Mouse (Mus musculus) midbrain, embryonic 16.5 days (tissue): ENCODE data around the gene Hist1h1d. TPM values are rescaled to one million over a fixed set of nuclear protein-coding genes. Genes with fewer than 3 reads are reported as not detected.
"Not testable (repeated sequence)": the region's sequence is repeated elsewhere in the genome, so short reads cannot be mapped to it uniquely, and the experiment has no call there.

Experiments used
- ATAC-seq: fragments of 200-750 bp; cut with Nextera tagmentation; 2 replicates; pipeline ENCODE4 v1.8.0; 2017; ENCODE audit warnings: moderate TSS enrichment
- H3K27ac ChIP-seq: fragments of 300-500 bp; sonication (generic); 2 replicates; pipeline ENCODE4 v1.5.1; 2014; ENCODE audit warnings: mild to moderate bottlenecking, low read length, mixed read lengths
- H3K27me3 ChIP-seq: fragments of 300-500 bp; sonication (generic); 2 replicates; pipeline ENCODE4 v1.6.1; 2014; ENCODE audit warnings: low read depth, low read length, mixed read lengths; ENCODE audit not compliant: control insufficient read depth, insufficient read depth
- H3K36me3 ChIP-seq: fragments of 300-500 bp; sonication (generic); 2 replicates; pipeline ENCODE4 v1.6.1; 2014; ENCODE audit warnings: mild to moderate bottlenecking, low read length, moderate library complexity, mixed read lengths; ENCODE audit not compliant: control insufficient read depth, insufficient read depth
- H3K4me1 ChIP-seq: fragments of 300-500 bp; sonication (generic); 2 replicates; pipeline ENCODE4 v1.6.1; 2014; ENCODE audit warnings: mild to moderate bottlenecking, low read length, mixed read lengths; ENCODE audit not compliant: control insufficient read depth, insufficient read depth
- H3K4me2 ChIP-seq: fragments of 300-500 bp; sonication (generic); 2 replicates; pipeline ENCODE4 v1.6.1; 2014; ENCODE audit warnings: mild to moderate bottlenecking, low read length, mixed read lengths
- H3K4me3 ChIP-seq: fragments of 300-500 bp; sonication (generic); 2 replicates; pipeline ENCODE4 v1.5.1; 2014; ENCODE audit warnings: low read depth, mild to moderate bottlenecking, low read length, moderate library complexity, mixed read lengths
- H3K9ac ChIP-seq: fragments of 300-500 bp; sonication (generic); 2 replicates; pipeline ENCODE4 v1.6.1; 2014; ENCODE audit warnings: low read depth, low read length, mixed read lengths
- H3K9me3 ChIP-seq: fragments of 300-500 bp; sonication (generic); replicated peaks from 2 replicates; pipeline ENCODE4 v1.6.1; 2014; ENCODE audit warnings: mild to moderate bottlenecking, low read length, mixed read lengths; ENCODE audit not compliant: control insufficient read depth, poor library complexity, severe bottlenecking
- WGBS: fragments of 180-500 bp; shearing (Covaris S2); extraction: QIAGEN DNeasy Blood & Tissue Kit; methylation state at CpG from one replicate; pipeline ENCODE4 v1.1.7; 2014; 5-methylcytosine and 5-hydroxymethylcytosine counted together
- polyA plus RNA-seq: library from polyadenylated mRNA; unstranded; fragments of >200 nt; fragmentation: Nextera tagmentation; extraction: Ambion mirVana; gene quantifications from 2 replicates; pipeline ENCODE4 v1.2.1, GENCODE M21; 2015

Gene Hist1h1d
- polyA plus RNA-seq, 1 experiment from 2014 or later = not detected

- H3K9me3 ChIP-seq = no peaks in the 10 kb centered on the region
- H3K9ac ChIP-seq = no peak overlapping the region
- H3K4me3 ChIP-seq = no peak overlapping the region
- WGBS = 93% methylated on average over 3 of the region's 3 CpGs
- no peak overlapping the region for H3K4me2 ChIP-seq
- H3K36me3 ChIP-seq = no peaks in the 10 kb centered on the region
- ATAC-seq = no peak
- peaks cover 6% of the 10 kb centered on the region for H3K4me1 ChIP-seq
- H3K27ac ChIP-seq = no peak overlapping the region
- no peaks in the 10 kb centered on the region for H3K27me3 ChIP-seq
These were observed 11.6 kb upstream of the Hist1h1d start for GRCm38 (mm10) chr13:23541497-23541896.

- peak overlapping the region; percentile 49 for H3K9ac ChIP-seq
- H3K4me2 ChIP-seq = peak overlapping the region; percentile 83
- not testable (repeated sequence) for H3K27me3 ChIP-seq, H3K36me3 ChIP-seq, H3K4me1 ChIP-seq, H3K9me3 ChIP-seq, ATAC-seq, H3K27ac ChIP-seq
- WGBS = 5% methylated on average over 3 of the region's 3 CpGs
- peak overlapping the region; percentile 44 for H3K4me3 ChIP-seq
These were observed 10.7 kb upstream of the Hist1h1d start for GRCm38 (mm10) chr13:23542225-23542980.

- H3K4me3 ChIP-seq = peak within 1 kb of the TSS; percentile 48
- peak within 1 kb of the TSS; percentile 75 for H3K27ac ChIP-seq
- not testable (repeated sequence) for H3K27me3 ChIP-seq, H3K36me3 ChIP-seq, H3K4me1 ChIP-seq, H3K9me3 ChIP-seq
- H3K4me2 ChIP-seq = peak within 1 kb of the TSS; percentile 83
- under 1% methylated on average over 27 of the region's 42 CpGs for WGBS
- peak within 1 kb of the TSS; percentile 49 for H3K9ac ChIP-seq
- ATAC-seq = peak; percentile 90
These were observed 10.0 kb upstream of the Hist1h1d start, which contains the start of gene Hist1h2bh for GRCm38 (mm10) chr13:23542999-23543607. Gene Hist1h2bh (minus strand): TSS chr13:23543392.

GRCm38 (mm10) chr13:23543965-23544786 lies 8.9 kb upstream of the Hist1h1d start, which contains the start of gene Hist1h3f:
Gene Hist1h3f (plus strand): TSS chr13:23544052.
- ATAC-seq = peak; percentile 96
- H3K4me1 ChIP-seq = peaks cover 6% of the 10 kb centered on the region
- H3K27me3 ChIP-seq = no peaks in the 10 kb centered on the region
- H3K9ac ChIP-seq = peak within 1 kb of the TSS; percentile 65
- peak within 1 kb of the TSS; percentile 88 for H3K27ac ChIP-seq
- H3K9me3 ChIP-seq = no peaks in the 10 kb centered on the region
- no peaks in the 10 kb centered on the region for H3K36me3 ChIP-seq
- H3K4me2 ChIP-seq = peak within 1 kb of the TSS; percentile 83
- under 1% methylated on average over 19 of the region's 45 CpGs for WGBS
- H3K4me3 ChIP-seq = peak within 1 kb of the TSS; percentile 48

- peak overlapping the region; percentile 48 for H3K4me3 ChIP-seq
- not testable (repeated sequence) for H3K9ac ChIP-seq, H3K9me3 ChIP-seq, H3K4me1 ChIP-seq, H3K36me3 ChIP-seq, ATAC-seq, H3K27me3 ChIP-seq
- WGBS = 0% methylated on average over 11 of the region's 14 CpGs
- H3K27ac ChIP-seq = peak overlapping the region; percentile 88
- peak overlapping the region; percentile 46 for H3K4me2 ChIP-seq
These were observed 8.3 kb upstream of the Hist1h1d start for GRCm38 (mm10) chr13:23544787-23545120.

GRCm38 (mm10) chr13:23546694-23547093 lies 6.4 kb upstream of the Hist1h1d start:
- Histone ChIP-seq H3K27ac (no peak overlapping the region), H3K4me3 (no peak overlapping the region), H3K36me3 (no peaks in the 10 kb centered on the region), H3K4me2 (no peak overlapping the region), H3K9me3 (no peaks in the 10 kb centered on the region), H3K9ac (no peak overlapping the region), H3K4me1 (peaks cover 11% of the 10 kb centered on the region), H3K27me3 (no peaks in the 10 kb centered on the region)
- no peak for ATAC-seq
- 79% methylated on average over 5 of the region's 5 CpGs for WGBS

GRCm38 (mm10) chr13:23550761-23551145 lies 2.3 kb upstream of the Hist1h1d start:
- Histone ChIP-seq H3K4me2 (peak overlapping the region; percentile 67), H3K9ac (peak overlapping the region; percentile 55; the same call in 1 of the 2 replicates), H3K4me3 (peak overlapping the region; percentile 45), H3K36me3 (no peaks in the 10 kb centered on the region), H3K9me3 (no peaks in the 10 kb centered on the region), H3K27ac (peak overlapping the region; percentile 86), H3K4me1 (peaks cover 20% of the 10 kb centered on the region), H3K27me3 (no peaks in the 10 kb centered on the region)
- 6% methylated on average over 3 of the region's 3 CpGs for WGBS
- no peak for ATAC-seq

- H3K36me3 ChIP-seq, H3K27me3 ChIP-seq, H3K9me3 ChIP-seq: not testable (repeated sequence)
- H3K9ac ChIP-seq = peak within 1 kb of the TSS; percentile 55
- WGBS = under 1% methylated on average over 42 of the region's 47 CpGs
- peak within 1 kb of the TSS; percentile 86 for H3K27ac ChIP-seq
- H3K4me1 ChIP-seq = peaks cover 21% of the 10 kb centered on the region
- H3K4me2 ChIP-seq = peak within 1 kb of the TSS; percentile 67
- peak within 1 kb of the TSS; percentile 45 for H3K4me3 ChIP-seq
- peak; percentile 93 for ATAC-seq
These were observed 1.8 kb upstream of the Hist1h1d start, which contains the start of gene Hist1h4f for GRCm38 (mm10) chr13:23551146-23551834. Gene Hist1h4f (minus strand): TSS chr13:23551648.
